ENCODE assay signal across 3 mouse cellular contexts in the genomic region with DNA sequence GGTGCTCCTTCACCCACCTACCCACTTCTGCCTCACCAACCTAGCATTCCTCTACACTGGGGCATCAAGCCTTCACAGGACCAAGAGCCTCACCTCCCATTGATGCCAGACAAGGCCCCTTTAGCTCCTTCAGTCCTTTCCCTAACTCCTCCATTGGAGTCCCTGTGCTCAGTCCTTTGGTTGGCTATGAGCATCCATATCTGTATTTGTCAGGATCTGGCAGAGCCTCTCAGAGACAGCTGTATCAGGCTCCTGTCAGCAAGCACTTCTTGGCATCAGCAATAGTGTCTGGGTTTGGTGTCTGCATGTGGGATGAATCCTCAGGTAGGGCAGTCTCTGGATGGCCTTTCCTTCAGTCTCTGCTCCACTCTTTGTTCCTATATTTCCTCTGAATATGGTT. TPM values are rescaled to one million over a fixed set of nuclear protein-coding genes. Genes with fewer than 3 reads are reported as not detected.
"Had no signal": no experiment of that assay in that cellular context is flagged by ENCODE, and none has a peak within 500 bp of the region (broad histone marks: within the 10 kb centered on the region; RNA-seq: fewer than 3 reads in every experiment).

No protein-coding gene starts in this region.

RNA-seq across cellular contexts. Expression of gene Scrg1, which starts 55.6 kb away (rescaled TPM):
- total RNA-seq: megakaryocyte-erythroid progenitor cell, adult 5-6 weeks; monocyte, adult 5-6 weeks had no signal
- polyA plus RNA-seq: testis, adult 2 months had no signal
